Mouse (Mus musculus) embryonic facial prominence, embryonic 12.5 days (tissue): Measurements from ENCODE around the gene Cacng7. TPM values are rescaled to one million over a fixed set of nuclear protein-coding genes. Genes with fewer than 3 reads are reported as not detected.

Source experiments
- ATAC-seq: fragments of 200-750 bp; cut with Nextera tagmentation; 2 replicates; pipeline ENCODE4 v1.8.0; 2017; ENCODE audit not compliant: insufficient number of reproducible peaks, insufficient read depth, low FRiP score, low TSS enrichment
- H3K27ac ChIP-seq: fragments of 300-500 bp; sonication (generic); 2 replicates; pipeline ENCODE4 v1.5.1; 2016; ENCODE audit warnings: mild to moderate bottlenecking
- H3K27me3 ChIP-seq: fragments of 300-500 bp; sonication (generic); 2 replicates; pipeline ENCODE4 v1.6.1; 2016; ENCODE audit warnings: mild to moderate bottlenecking, moderate library complexity
- H3K36me3 ChIP-seq: fragments of 300-500 bp; sonication (generic); 2 replicates; pipeline ENCODE4 v1.6.1; 2016; ENCODE audit warnings: mild to moderate bottlenecking
- H3K4me1 ChIP-seq: fragments of 300-500 bp; sonication (generic); 2 replicates; pipeline ENCODE4 v1.6.1; 2016
- H3K4me2 ChIP-seq: fragments of 300-500 bp; sonication (generic); replicated peaks from 2 replicates; pipeline ENCODE4 v1.6.1; 2016; ENCODE audit warnings: mild to moderate bottlenecking, moderate library complexity
- H3K4me3 ChIP-seq: fragments of 300-500 bp; sonication (generic); 2 replicates; pipeline ENCODE4 v1.5.1; 2016; ENCODE audit warnings: mild to moderate bottlenecking
- H3K9ac ChIP-seq: fragments of 300-500 bp; sonication (generic); 2 replicates; pipeline ENCODE4 v1.6.1; 2016; ENCODE audit warnings: mild to moderate bottlenecking, moderate library complexity
- H3K9me3 ChIP-seq: fragments of 300-500 bp; sonication (generic); 2 replicates; pipeline ENCODE4 v1.6.1; 2016; ENCODE audit warnings: mild to moderate bottlenecking, moderate library complexity
- WGBS: fragments of 180-500 bp; shearing (Covaris S2); methylation state at CpG from one replicate; pipeline ENCODE4 v1.1.7; 2016; 5-methylcytosine and 5-hydroxymethylcytosine counted together
- polyA plus RNA-seq: library from polyadenylated mRNA; unstranded; fragments of >200 nt; fragmentation: Nextera tagmentation; extraction: Ambion mirVana; gene quantifications from 2 replicates; pipeline ENCODE4 v1.2.1, GENCODE M21; 2016

The Cacng7 gene
- polyA plus RNA-seq, 1 experiment from 2014 or later: 3.7 TPM

- H3K4me3 ChIP-seq: no peak overlapping the region
- H3K9ac ChIP-seq: no peak overlapping the region
- no peaks in the 10 kb centered on the region for H3K4me1 ChIP-seq
- no peak overlapping the region for H3K4me2 ChIP-seq
- no peaks in the 10 kb centered on the region for H3K9me3 ChIP-seq
- H3K36me3 ChIP-seq: no peaks in the 10 kb centered on the region
- ATAC-seq: no peak
- no peak overlapping the region for H3K27ac ChIP-seq
- no peaks in the 10 kb centered on the region for H3K27me3 ChIP-seq
- WGBS: 78% methylated on average over 9 of the region's 9 CpGs
Measured at GRCm38 (mm10) chr7:3382123-3382522, 49.4 kb downstream of the Cacng7 start.

- Histone ChIP-seq H3K27me3 (no peaks in the 10 kb centered on the region), H3K27ac (no peak overlapping the region), H3K4me1 (peaks cover 7% of the 10 kb centered on the region; the same call in 1 of the 2 replicates), H3K9me3 (no peaks in the 10 kb centered on the region), H3K9ac (no peak overlapping the region), H3K36me3 (no peaks in the 10 kb centered on the region), H3K4me3 (no peak overlapping the region), H3K4me2 (no peak overlapping the region)
- WGBS: 86% methylated on average over 5 of the region's 5 CpGs
- ATAC-seq: no peak
Measured at GRCm38 (mm10) chr7:3384807-3385319, 52.1 kb downstream of the Cacng7 start.

GRCm38 (mm10) chr7:3386036-3386730 is 53.4 kb downstream of the Cacng7 start:
- no peak for ATAC-seq

GRCm38 (mm10) chr7:3387761-3388160 is 55.0 kb downstream of the Cacng7 start:
- peak overlapping the region; percentile 12; the same call in 1 of the 2 replicates for H3K4me2 ChIP-seq

More at GRCm38 (mm10) chr7:3386036-3386730, 53.4 kb downstream of the Cacng7 start:
- no peaks in the 10 kb centered on the region for H3K9me3 ChIP-seq
- H3K4me2 ChIP-seq: no peak overlapping the region
- 80% methylated on average over 6 of the region's 6 CpGs for WGBS
- H3K4me3 ChIP-seq: no peak overlapping the region
- H3K4me1 ChIP-seq: peaks cover 9% of the 10 kb centered on the region; the same call in 1 of the 2 replicates
- H3K9ac ChIP-seq: no peak overlapping the region
- no peaks in the 10 kb centered on the region for H3K36me3 ChIP-seq
- no peak overlapping the region for H3K27ac ChIP-seq
- no peaks in the 10 kb centered on the region for H3K27me3 ChIP-seq

GRCm38 (mm10) chr7:3388885-3389284 is 56.1 kb downstream of the Cacng7 start:
- no peaks in the 10 kb centered on the region for H3K27me3 ChIP-seq
- WGBS: 61% methylated on average over 6 of the region's 6 CpGs
- H3K9ac ChIP-seq: no peak overlapping the region
- H3K36me3 ChIP-seq: peaks cover under 1% of the 10 kb centered on the region; the same call in 1 of the 2 replicates
- peaks cover 20% of the 10 kb centered on the region; the same call in 1 of the 2 replicates for H3K4me1 ChIP-seq
- 0 out of 2 replicates have a peak overlapping the region, but pooled peaks have one; percentile 19 for H3K27ac ChIP-seq
- peak overlapping the region; percentile 68 for H3K4me2 ChIP-seq
- no peak for ATAC-seq
- peak overlapping the region; percentile 13; the same call in 1 of the 2 replicates for H3K4me3 ChIP-seq
- H3K9me3 ChIP-seq: no peaks in the 10 kb centered on the region

More at GRCm38 (mm10) chr7:3387761-3388160, 55.0 kb downstream of the Cacng7 start:
- H3K36me3 ChIP-seq: no peaks in the 10 kb centered on the region
- H3K9me3 ChIP-seq: no peaks in the 10 kb centered on the region
- H3K4me3 ChIP-seq: no peak overlapping the region
- no peaks in the 10 kb centered on the region for H3K27me3 ChIP-seq
- ATAC-seq: no peak
- 93% methylated on average over 18 of the region's 18 CpGs for WGBS
- H3K27ac ChIP-seq: no peak overlapping the region
- H3K9ac ChIP-seq: no peak overlapping the region
- peaks cover 20% of the 10 kb centered on the region; the same call in 1 of the 2 replicates for H3K4me1 ChIP-seq

- no peaks in the 10 kb centered on the region for H3K9me3 ChIP-seq
- H3K9ac ChIP-seq: no peak overlapping the region
- H3K36me3 ChIP-seq: peaks cover 8% of the 10 kb centered on the region
- no peaks in the 10 kb centered on the region for H3K27me3 ChIP-seq
- H3K4me1 ChIP-seq: peaks cover 20% of the 10 kb centered on the region; the same call in 1 of the 2 replicates
- ATAC-seq: no peak
- peak overlapping the region; percentile 68 for H3K4me2 ChIP-seq
- H3K27ac ChIP-seq: peak overlapping the region; percentile 73
- H3K4me3 ChIP-seq: peak overlapping the region; percentile 41
- 3% methylated on average over 16 of the region's 17 CpGs for WGBS
Measured at GRCm38 (mm10) chr7:3389444-3390412, 57.0 kb downstream of the Cacng7 start.

- WGBS: 0% methylated on average over 7 of the region's 7 CpGs
- Histone ChIP-seq H3K4me3 (peak within 1 kb of the TSS; percentile 41), H3K9ac (peak within 1 kb of the TSS; percentile 57), H3K27ac (peak within 1 kb of the TSS; percentile 73), H3K27me3 (no peaks in the 10 kb centered on the region), H3K4me2 (peak within 1 kb of the TSS; percentile 68), H3K36me3 (peaks cover 10% of the 10 kb centered on the region), H3K4me1 (peaks cover 20% of the 10 kb centered on the region; the same call in 1 of the 2 replicates), H3K9me3 (no peaks in the 10 kb centered on the region)
- 0 out of 2 replicates have a peak, but pooled peaks have one; percentile 58 for ATAC-seq
Measured at GRCm38 (mm10) chr7:3390413-3391080, 57.8 kb downstream of the Cacng7 start, which contains the start of gene Cacng8. TSS of gene Cacng8 (plus strand) at chr7:3390683.

- H3K27ac ChIP-seq: peak overlapping the region; percentile 54; the same call in 1 of the 2 replicates
- peak overlapping the region; percentile 68 for H3K4me2 ChIP-seq
- 5% methylated on average over 12 of the region's 12 CpGs for WGBS
- H3K27me3 ChIP-seq: no peaks in the 10 kb centered on the region
- H3K9me3 ChIP-seq: no peaks in the 10 kb centered on the region
- H3K9ac ChIP-seq: peak overlapping the region; percentile 57
- H3K4me1 ChIP-seq: peaks cover 20% of the 10 kb centered on the region; the same call in 1 of the 2 replicates
- H3K36me3 ChIP-seq: peaks cover 10% of the 10 kb centered on the region
- peak overlapping the region; percentile 41 for H3K4me3 ChIP-seq
- no peak for ATAC-seq
Measured at GRCm38 (mm10) chr7:3391081-3391451, 58.3 kb downstream of the Cacng7 start.

- H3K9me3 ChIP-seq: no peaks in the 10 kb centered on the region
- H3K9ac ChIP-seq: 0 out of 2 replicates have a peak overlapping the region, but pooled peaks have one; percentile 29
- no peak for ATAC-seq
- peak overlapping the region; percentile 68 for H3K4me2 ChIP-seq
- no peak overlapping the region for H3K27ac ChIP-seq
- peak overlapping the region; percentile 41 for H3K4me3 ChIP-seq
- peaks cover 10% of the 10 kb centered on the region for H3K36me3 ChIP-seq
- H3K4me1 ChIP-seq: peaks cover 20% of the 10 kb centered on the region; the same call in 1 of the 2 replicates
- 13% methylated on average over 4 of the region's 4 CpGs for WGBS
- no peaks in the 10 kb centered on the region for H3K27me3 ChIP-seq
Measured at GRCm38 (mm10) chr7:3391809-3392208, 59.1 kb downstream of the Cacng7 start.

- H3K27ac ChIP-seq: no peak overlapping the region
- H3K4me3 ChIP-seq: no peak overlapping the region
- no peak for ATAC-seq
- peaks cover 3% of the 10 kb centered on the region; the same call in 1 of the 2 replicates for H3K4me1 ChIP-seq
- no peak overlapping the region for H3K9ac ChIP-seq
- H3K9me3 ChIP-seq: no peaks in the 10 kb centered on the region
- H3K4me2 ChIP-seq: no peak overlapping the region
- 72% methylated on average over 10 of the region's 10 CpGs for WGBS
- no peaks in the 10 kb centered on the region for H3K27me3 ChIP-seq
- H3K36me3 ChIP-seq: peaks cover 10% of the 10 kb centered on the region
Measured at GRCm38 (mm10) chr7:3397355-3397754, 64.6 kb downstream of the Cacng7 start.

- Histone ChIP-seq H3K4me3 (no peak overlapping the region), H3K27me3 (no peaks in the 10 kb centered on the region), H3K36me3 (peaks cover 10% of the 10 kb centered on the region), H3K4me1 (no peaks in the 10 kb centered on the region), H3K27ac (no peak overlapping the region), H3K4me2 (no peak overlapping the region), H3K9ac (no peak overlapping the region), H3K9me3 (no peaks in the 10 kb centered on the region)
- WGBS: 34% methylated on average over 7 of the region's 7 CpGs
- ATAC-seq: no peak
Measured at GRCm38 (mm10) chr7:3397797-3398196, 65.0 kb downstream of the Cacng7 start.
